Mouse (Mus musculus) right cerebral cortex, adult 18-20 months (tissue): ENCODE data around the gene 1810010H24Rik.
"Not testable (repeated sequence)": the region's sequence is repeated elsewhere in the genome, so short reads cannot be mapped to it uniquely, and the experiment has no call there.

Experiments used
- DNase-seq: peaks from one replicate; pipeline ENCODE4 v3.0.0; 2022; ENCODE audit warnings: mixed read lengths

The 1810010H24Rik gene

DNA sequence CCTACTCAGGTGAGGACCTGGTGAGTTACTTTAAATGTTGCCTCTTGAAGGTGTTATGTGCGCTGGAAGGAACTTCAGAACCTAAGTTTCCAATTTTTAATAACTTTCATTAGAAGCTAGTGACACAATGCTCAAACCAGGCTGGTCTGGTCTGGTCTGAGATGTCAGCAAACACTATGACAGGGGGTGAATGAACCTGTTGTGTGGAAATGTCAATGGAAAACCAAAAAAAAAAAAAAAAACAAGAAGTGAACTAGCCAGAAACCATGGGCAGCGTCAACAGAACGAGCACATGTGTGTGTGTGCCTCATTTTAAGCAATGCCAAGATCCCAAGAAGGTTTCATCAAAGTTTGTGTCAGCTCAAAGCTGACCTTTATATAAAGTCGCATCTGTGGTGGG lies 20.1 kb downstream of the 1810010H24Rik start:
- no peak for DNase-seq

DNA sequence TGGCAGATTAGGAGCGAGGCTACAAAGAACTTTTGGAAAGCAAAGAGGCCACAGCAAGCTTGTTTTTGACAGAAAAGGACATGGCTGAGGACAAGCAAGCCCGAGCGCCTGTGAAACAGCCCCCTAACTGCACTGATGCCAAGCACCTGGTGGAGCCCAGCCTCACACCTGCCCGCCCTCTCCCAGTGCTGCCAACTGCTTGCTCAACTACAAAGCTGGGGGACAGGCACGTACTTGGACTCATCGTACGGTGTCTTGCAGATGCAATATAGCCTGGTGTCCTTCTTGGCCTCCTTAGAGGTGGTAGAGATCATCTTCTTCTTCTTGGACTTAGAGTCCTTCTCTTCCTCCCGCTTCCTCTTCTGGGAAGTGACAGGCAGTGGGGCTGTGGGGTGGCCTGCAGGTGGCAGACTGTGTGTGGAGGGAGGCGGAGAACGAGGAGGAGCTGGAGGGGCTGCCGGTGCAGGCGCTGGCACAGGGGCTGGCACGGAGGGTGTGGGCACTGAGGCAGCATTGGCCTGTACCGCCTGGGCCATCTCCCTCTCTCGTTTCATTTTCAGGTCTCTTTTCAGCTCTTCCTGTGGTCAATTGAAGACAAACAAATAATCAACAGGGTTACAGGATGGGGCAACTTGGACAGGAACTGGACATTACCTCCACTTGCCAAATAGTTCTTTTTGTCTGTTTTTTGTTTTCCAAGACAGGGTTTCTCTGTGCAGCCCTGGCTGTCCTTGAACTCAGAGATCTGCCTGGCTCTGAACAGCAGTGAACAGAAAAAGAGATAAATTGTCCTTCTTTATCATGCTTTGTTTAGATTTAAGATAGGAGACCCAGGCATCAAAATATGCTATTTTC lies 21.5 kb downstream of the 1810010H24Rik start:
- no peak for DNase-seq

DNA sequence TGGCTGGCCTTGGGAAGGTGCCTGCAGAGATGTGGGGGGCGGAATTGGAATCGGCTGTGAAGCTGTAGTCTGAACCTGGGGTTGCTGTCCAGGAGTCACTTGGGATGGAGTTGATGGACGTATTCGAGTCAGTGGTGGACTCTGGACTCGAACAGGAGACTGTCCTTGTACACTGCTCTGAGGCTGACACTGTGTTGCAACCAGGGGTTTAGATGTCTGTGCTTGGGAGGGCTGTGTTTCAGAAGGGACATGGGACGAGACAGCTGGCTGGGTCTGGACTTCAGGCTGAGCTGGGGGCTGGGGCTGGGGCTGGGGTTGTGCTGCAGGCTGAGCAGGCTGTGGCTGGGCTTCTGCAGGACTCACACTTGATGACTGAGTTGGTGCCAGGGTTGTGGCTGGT lies 29.4 kb downstream of the 1810010H24Rik start:
- DNase-seq = no peak

DNA sequence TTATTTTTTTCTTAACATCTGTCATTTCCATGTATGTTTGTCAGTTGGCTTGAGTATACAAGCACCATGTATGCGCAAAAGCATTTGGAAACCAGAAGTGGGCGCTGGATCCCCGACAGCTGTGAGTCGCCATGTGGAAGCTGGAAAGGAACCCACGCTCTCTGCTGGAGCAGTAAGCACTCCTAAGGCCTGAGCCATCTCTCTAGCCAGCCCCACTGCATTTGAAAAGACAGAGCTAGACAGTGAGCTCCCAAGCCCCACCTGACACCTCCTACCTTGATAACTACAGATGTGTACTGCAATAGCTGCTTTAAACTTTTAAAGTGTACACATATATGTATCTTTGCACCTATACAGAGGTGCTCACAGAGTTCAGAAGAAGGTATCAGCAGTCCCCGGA lies 31.9 kb downstream of the 1810010H24Rik start:
- DNase-seq = no peak

DNA sequence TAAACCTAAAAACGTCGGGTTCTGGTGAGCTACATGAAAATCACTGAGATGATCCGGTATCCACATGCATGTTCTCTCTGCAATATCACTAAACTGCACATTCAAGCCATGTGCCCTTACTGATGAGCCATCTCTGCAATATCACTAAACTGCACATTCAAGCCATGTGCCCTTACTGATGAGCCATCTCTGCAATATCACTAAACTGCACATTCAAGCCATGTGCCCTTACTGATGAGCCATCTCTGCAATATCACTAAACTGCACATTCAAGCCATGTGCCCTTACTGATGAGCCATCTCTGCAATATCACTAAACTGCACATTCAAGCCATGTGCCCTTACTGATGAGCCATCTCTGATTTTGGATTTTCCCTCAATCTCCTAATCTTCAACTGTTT lies 34.2 kb downstream of the 1810010H24Rik start:
- DNase-seq = not testable (repeated sequence)

DNA sequence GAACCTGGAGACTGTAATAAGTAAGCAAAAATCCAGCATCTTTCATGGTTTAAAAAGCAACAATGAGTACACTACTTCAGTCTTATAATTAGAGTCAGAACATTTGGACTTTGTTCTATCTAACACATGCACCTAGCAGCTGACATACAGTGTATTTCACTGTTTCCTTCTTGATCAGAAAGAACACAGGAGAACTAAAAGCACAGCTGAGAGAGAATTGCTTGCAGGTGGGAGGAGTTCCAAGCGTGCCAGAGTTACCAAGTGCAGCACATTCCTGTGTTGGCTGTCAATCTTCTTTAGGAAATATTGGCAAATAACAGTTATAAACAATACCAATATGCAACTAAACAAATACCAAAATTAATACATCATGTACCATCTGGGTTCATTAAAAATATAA lies 35.5 kb downstream of the 1810010H24Rik start:
- DNase-seq = no peak

DNA sequence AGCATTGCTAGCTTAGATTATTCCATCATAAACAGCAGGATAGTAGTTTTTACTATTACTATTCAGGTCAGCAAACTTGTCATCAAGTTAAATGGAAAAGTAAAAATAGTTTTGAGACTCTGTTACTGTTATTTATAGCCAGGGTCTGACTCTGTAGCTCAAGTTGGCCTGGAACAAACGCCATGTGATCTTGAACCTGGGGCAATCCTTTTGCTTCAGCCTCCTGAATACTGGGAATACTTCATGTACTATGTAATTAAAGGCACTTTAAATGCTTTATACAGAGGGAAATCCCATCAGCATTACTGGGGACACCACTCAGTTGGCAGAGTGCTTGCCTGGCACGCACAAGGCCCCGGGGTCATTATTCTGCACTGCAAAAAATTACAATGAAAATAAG lies 37.6 kb downstream of the 1810010H24Rik start:
- DNase-seq = no peak

DNA sequence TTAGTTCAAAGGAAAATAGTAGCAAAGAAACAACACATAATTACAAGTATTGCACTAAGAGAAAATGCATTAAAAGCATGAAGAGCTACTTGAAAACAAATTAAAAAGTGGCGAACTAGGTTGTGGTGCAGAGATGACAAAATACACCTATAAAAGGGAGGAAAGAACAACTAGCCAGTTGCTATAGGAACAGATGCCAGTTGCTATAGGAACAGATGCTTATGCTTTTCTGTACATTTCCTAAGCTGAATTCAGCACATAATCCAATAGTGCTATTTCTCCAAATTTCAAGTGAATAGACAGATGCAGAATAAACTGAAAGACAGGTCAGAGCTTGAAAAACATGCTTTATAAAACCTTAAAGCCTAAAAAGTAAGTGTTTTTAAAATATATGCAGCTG lies 39.1 kb downstream of the 1810010H24Rik start:
- no peak for DNase-seq

DNA sequence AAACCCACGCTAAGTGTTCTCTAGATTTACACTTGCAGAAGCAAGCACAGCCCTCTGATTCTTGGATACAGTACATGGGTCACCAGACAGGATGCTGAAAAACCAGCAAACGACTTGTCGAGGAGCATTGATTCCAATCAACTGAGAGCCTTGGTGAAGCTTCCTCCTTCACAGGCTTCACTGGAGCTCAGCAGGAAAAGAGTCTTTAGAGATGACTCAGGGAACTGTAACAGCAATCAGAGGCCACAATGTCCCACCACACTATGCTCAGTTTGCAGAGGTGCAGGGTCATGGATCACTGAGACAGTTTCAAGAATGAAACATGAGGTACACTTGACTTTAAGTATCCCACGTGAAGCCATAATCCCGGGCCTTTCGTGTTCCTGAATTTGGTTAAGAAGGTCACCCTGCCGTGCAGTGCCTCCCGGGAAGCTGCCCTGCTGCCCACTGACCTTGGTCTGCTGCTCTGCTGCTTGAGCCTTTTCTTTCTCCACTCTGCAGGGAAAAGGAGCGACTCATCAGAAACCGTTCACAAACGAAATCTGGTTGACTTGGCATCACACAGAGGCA lies 39.8 kb downstream of the 1810010H24Rik start:
- DNase-seq = no peak
